Mouse (Mus musculus) CD4-positive helper T cell, adult 2 months (primary cell): ENCODE results near the gene Usp3.

Source experiments
- DNase-seq: peaks from one replicate; pipeline ENCODE4 v3.0.0-alpha.2; 2012; ENCODE audit warnings: low read depth, missing footprints, low spot score

Usp3 gene

GRCm38 (mm10) chr9:66510944-66511343, 82.0 kb downstream of the Usp3 start:
- DNase-seq: peak; percentile 37

DNA sequence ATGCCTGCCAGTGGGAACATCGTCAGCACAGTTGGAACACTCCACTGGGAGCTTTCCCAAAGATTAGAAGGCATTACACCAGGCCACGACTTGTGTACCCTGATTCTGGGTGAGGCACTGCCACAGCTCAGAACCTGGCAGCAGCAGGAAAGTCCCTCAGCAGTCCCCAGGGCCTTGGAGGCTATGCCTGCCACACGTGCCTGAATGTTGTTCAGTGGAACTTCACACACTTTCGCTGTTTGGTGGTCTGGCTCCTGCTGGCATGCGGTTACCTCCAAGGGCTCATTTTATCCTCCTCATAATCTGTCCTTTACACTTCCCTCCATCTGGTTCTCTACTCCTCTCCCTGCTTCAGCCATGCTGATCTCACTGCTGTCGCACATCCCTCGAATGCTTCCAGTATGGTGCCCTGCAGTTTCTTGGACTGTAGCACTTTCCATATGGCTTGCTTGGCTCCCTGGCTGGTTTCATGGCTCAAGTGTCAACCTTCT, 82.5 kb downstream of the Usp3 start:
- DNase-seq: peak; percentile 17

- DNase-seq: no peak
Measured at GRCm38 (mm10) chr9:66508890-66509399, 84.0 kb downstream of the Usp3 start.

GRCm38 (mm10) chr9:66507684-66508083, 85.3 kb downstream of the Usp3 start:
- DNase-seq: no peak

DNA sequence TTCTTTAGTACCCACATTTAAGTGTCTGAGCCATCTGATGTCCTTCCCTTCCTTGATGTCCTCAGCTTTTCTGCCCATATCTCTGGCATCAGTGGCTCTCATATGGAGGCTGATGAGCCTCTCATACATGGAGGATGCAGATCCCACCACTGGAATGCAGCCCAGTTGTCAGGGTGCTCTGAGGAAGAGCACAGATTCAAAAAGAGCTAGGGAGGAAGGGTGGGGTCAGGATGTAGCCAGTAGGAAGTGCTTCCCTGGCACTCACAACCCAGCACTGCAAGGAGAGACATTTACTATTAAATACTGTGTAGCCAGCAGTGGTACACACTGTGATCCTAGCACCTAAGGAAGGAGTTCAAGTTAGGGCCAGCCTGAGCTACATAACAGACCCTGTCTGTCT, 86.5 kb downstream of the Usp3 start:
- no peak for DNase-seq

DNA sequence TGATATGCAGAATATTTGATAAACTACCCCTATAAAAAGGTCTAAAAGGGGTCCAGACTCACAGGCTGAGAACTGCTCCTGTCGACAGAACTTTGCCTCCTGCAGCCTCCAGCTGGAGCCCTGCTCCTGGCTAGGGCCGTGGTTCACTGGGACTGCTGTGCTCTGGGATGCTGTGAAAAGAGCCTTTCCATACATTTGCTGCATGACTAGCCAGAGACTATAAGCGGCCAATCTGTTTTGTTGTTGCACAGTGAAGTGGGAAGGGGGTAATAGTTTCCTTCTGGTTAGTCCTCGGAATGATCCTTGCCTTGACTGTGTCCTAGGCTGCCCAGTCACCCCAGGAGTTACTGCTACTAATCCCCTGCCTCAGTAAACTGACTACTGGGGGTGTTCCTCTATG, 86.9 kb downstream of the Usp3 start:
- no peak for DNase-seq

GRCm38 (mm10) chr9:66505141-66505917, 87.6 kb downstream of the Usp3 start:
- DNase-seq: peak; percentile 80

- no peak for DNase-seq
Measured at GRCm38 (mm10) chr9:66504518-66504917, 88.4 kb downstream of the Usp3 start.

- DNase-seq: peak; percentile 60
Measured at GRCm38 (mm10) chr9:66503879-66504411, 89.0 kb downstream of the Usp3 start.

- no peak for DNase-seq
Measured at GRCm38 (mm10) chr9:66501248-66501647, 91.7 kb downstream of the Usp3 start.

DNA sequence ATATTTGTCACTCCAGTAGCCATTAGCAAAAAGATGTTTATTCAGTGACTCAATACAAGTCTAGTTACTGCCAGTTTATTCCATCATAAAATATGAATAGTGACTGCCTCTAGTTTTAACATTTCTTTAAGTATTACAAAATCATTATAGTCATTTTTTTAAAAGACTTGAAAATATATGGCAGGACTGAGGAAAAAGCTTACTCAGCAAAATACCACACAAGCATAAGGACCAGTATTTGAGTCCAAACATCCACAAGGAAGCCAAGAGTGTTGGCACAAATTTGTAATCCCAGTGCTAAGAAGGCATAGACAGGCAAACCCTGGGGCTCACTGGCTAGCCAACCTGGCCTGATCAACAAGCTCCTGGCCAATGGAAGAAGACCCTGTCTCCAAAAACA, 99.0 kb downstream of the Usp3 start:
- no peak for DNase-seq

DNA sequence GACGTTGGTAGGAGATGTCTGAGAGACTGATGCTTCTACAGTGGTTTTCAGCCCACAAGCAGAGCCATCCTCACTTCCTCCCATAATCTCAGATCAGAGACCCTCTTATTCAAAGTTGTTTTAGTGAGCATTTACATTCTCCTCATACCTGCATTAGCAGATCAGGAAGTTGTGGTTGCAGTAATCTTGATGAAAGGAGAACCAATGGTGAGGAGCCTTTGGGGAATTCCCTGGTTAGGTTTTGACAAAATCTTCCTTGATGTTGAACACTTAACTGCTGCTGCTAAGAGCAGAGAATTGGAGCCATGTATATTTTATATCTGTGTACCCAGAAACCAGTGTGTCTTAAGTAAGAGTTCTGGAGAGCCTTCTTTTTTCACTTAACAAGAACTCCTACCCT, 100.6 kb downstream of the Usp3 start:
- DNase-seq: peak; percentile 81

DNA sequence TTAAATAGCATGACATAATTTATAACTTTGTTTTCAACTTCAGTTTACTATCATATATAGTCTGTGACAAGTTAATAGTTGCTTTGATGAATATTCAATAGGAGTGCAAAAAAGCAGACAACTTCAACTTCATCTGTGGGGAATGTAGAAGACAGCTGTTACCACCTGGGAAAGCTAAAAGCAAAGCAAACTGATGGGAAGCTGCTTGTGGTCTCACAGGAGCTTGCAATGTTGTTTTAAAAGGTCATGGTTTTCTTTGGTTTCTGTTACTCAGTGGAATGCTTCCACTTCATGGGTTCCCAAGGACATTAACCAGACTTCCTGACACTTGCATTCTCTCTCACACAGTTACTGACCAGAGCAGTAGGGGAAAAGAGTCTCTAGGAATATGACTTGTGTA, 104.2 kb downstream of the Usp3 start:
- no peak for DNase-seq

- DNase-seq: no peak
Measured at GRCm38 (mm10) chr9:66483429-66483828, 109.5 kb downstream of the Usp3 start.

- DNase-seq: no peak
Measured at GRCm38 (mm10) chr9:66477785-66478184, 115.2 kb downstream of the Usp3 start.

- peak; percentile 67 for DNase-seq
Measured at GRCm38 (mm10) chr9:66465087-66465486, 127.9 kb downstream of the Usp3 start.
